In the genomic region with DNA sequence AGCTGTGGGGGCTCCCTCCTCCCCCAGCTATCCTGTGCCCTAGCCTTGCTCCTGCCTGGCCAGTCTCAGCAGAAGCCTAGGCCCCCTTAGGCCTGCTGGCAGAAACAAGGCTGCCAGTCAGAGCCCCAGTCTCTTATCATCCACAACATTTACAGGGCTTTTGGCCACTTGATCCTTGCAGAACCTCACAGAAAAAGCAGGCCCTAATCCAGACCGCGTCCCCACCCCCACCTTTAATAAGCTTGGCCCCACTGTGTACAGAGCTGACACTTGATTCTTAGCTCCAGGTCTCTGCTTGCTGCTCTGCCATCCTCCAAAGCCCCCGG, we compare ENCODE assay signal across 12 mouse cellular contexts. TPM values are rescaled to one million over a fixed set of nuclear protein-coding genes. Genes with fewer than 3 reads are reported as not detected.
DNase-seq lines count a peak whose midpoint lies in the region; ATAC-seq and TF ChIP-seq lines count a peak whose summit lies in the region.
"Had no signal": no experiment of that assay in that cellular context is flagged by ENCODE, and none has a peak within 500 bp of the region (broad histone marks: within the 10 kb centered on the region; RNA-seq: fewer than 3 reads in every experiment).

No protein-coding gene starts in this region.

- no peak for TF ChIP-seq CTCF in stomach, postnatal 0 days (IDR thresholded peaks at IDR 0.05; ENCODE audit: low read depth)

- H3K9ac ChIP-seq in hindbrain, embryonic 14.5 days, result no peak overlapping the region
- peak overlapping the region; percentile 17; the same call in 1 of the 2 replicates for H3K9ac ChIP-seq in neural tube, embryonic 13.5 days
- H3K9ac ChIP-seq in limb, embryonic 12.5 days (replicated peaks), result 0 out of 2 replicates have a peak overlapping the region, but pooled peaks have one; percentile 37
- no peak overlapping the region for H3K9ac ChIP-seq in stomach, postnatal 0 days (ENCODE audit: low read length)

- DNase-seq in hindbrain, embryonic 10.5 days (ENCODE audit: low spot score), result no peak
- DNase-seq in hindbrain, embryonic 14.5 days (ENCODE audit: low spot score), result no peak
- no peak for DNase-seq in neural tube, embryonic 10.5 days (ENCODE audit: extremely low spot score, low spot score)
- no peak for DNase-seq in stomach, postnatal 0 days (ENCODE audit: low spot score)
- no peak for DNase-seq in cerebellum, adult 9-10 months
- no peak for DNase-seq in left cerebral cortex, adult 9 months (ENCODE audit: low spot score in 2 of 2)
- DNase-seq: kidney, postnatal 36 days; lung, postnatal 4 days; right cerebral cortex, adult 18-20 months; thymus, postnatal 14 days had no signal

- no peak for TF ChIP-seq EP300 in stomach, postnatal 0 days (optimal IDR thresholded peaks at IDR 0.05)

- no peak for ATAC-seq in hindbrain, embryonic 14.5 days (ENCODE audit: low FRiP score)
- no peak for ATAC-seq in neural tube, embryonic 13.5 days (ENCODE audit: low read depth)
- ATAC-seq in limb, embryonic 12.5 days (ENCODE audit: insufficient number of reproducible peaks, insufficient read depth, low FRiP score, low TSS enrichment, low read depth), result no peak
- no peak for ATAC-seq in stomach, postnatal 0 days (ENCODE audit: low FRiP score, low TSS enrichment)

- H3K27me3 ChIP-seq in hindbrain, embryonic 10.5 days (ENCODE audit: insufficient read depth, poor library complexity, severe bottlenecking), result no peaks in the 10 kb centered on the region
- H3K27me3 ChIP-seq in hindbrain, embryonic 14.5 days (ENCODE audit: control insufficient read depth, insufficient read depth, low read length), result no peaks in the 10 kb centered on the region
- H3K27me3 ChIP-seq in neural tube, embryonic 13.5 days, result no peaks in the 10 kb centered on the region
- no peaks in the 10 kb centered on the region for H3K27me3 ChIP-seq in limb, embryonic 12.5 days
- no peaks in the 10 kb centered on the region for H3K27me3 ChIP-seq in stomach, postnatal 0 days (ENCODE audit: control insufficient read depth, insufficient read depth, low read length)

- H3K27ac ChIP-seq in hindbrain, embryonic 10.5 days, result peak overlapping the region; percentile 26; the same call in 1 of the 2 replicates
- no peak overlapping the region for H3K27ac ChIP-seq in hindbrain, embryonic 14.5 days
- peak overlapping the region; percentile 56; the same call in 1 of the 2 replicates for H3K27ac ChIP-seq in neural tube, embryonic 13.5 days (replicated peaks)
- H3K27ac ChIP-seq in limb, embryonic 12.5 days, result peak overlapping the region; percentile 19; the same call in 1 of the 2 replicates
- peak overlapping the region; percentile 53; the same call in 1 of the 2 replicates for H3K27ac ChIP-seq in stomach, postnatal 0 days (replicated peaks)

- H3K4me2 ChIP-seq in hindbrain, embryonic 14.5 days (replicated peaks), result no peak overlapping the region
- H3K4me2 ChIP-seq in neural tube, embryonic 13.5 days, result no peak overlapping the region
- H3K4me2 ChIP-seq in limb, embryonic 12.5 days, result no peak overlapping the region
- H3K4me2 ChIP-seq in stomach, postnatal 0 days (replicated peaks; ENCODE audit: low read depth), result no peak overlapping the region

- no peak overlapping the region for H3K4me3 ChIP-seq in hindbrain, embryonic 10.5 days
- H3K4me3 ChIP-seq in hindbrain, embryonic 14.5 days (replicated peaks; ENCODE audit: low read length), result no peak overlapping the region
- H3K4me3 ChIP-seq in neural tube, embryonic 13.5 days, result no peak overlapping the region
- no peak overlapping the region for H3K4me3 ChIP-seq in limb, embryonic 12.5 days (replicated peaks)
- no peak overlapping the region for H3K4me3 ChIP-seq in stomach, postnatal 0 days (ENCODE audit: low read depth, low read length)

- H3K4me1 ChIP-seq in hindbrain, embryonic 10.5 days (replicated peaks), result peaks cover 35% of the 10 kb centered on the region
- H3K4me1 ChIP-seq in hindbrain, embryonic 14.5 days (replicated peaks; ENCODE audit: control insufficient read depth, insufficient read depth, low read length), result peaks cover 39% of the 10 kb centered on the region
- H3K4me1 ChIP-seq in neural tube, embryonic 13.5 days (replicated peaks), result peaks cover 48% of the 10 kb centered on the region
- H3K4me1 ChIP-seq in limb, embryonic 12.5 days (replicated peaks), result peaks cover 21% of the 10 kb centered on the region
- 0 out of 2 replicates have a peak, but pooled peaks cover 6% of the 10 kb centered on the region for H3K4me1 ChIP-seq in stomach, postnatal 0 days (replicated peaks; ENCODE audit: control insufficient read depth, insufficient read depth)

- H3K9me3 ChIP-seq in hindbrain, embryonic 10.5 days, result no peaks in the 10 kb centered on the region
- no peaks in the 10 kb centered on the region; the same call in 1 of the 2 replicates for H3K9me3 ChIP-seq in hindbrain, embryonic 14.5 days (ENCODE audit: control insufficient read depth, low read length)
- peaks cover 5% of the 10 kb centered on the region for H3K9me3 ChIP-seq in neural tube, embryonic 13.5 days
- peaks cover 2% of the 10 kb centered on the region; the same call in 1 of the 2 replicates for H3K9me3 ChIP-seq in limb, embryonic 12.5 days
- H3K9me3 ChIP-seq in stomach, postnatal 0 days (ENCODE audit: control insufficient read depth, low read length), result no peaks in the 10 kb centered on the region

- 78% methylated on average over 3 of the region's 3 CpGs for WGBS in hindbrain, embryonic 10.5 days
- WGBS in hindbrain, embryonic 14.5 days, result 84% methylated on average over 3 of the region's 3 CpGs
- WGBS in neural tube, embryonic 13.5 days, result 93% methylated on average over 3 of the region's 3 CpGs
- WGBS in limb, embryonic 12.5 days, result 63% methylated on average over 3 of the region's 3 CpGs
- 49% methylated on average over 3 of the region's 3 CpGs for WGBS in stomach, postnatal 0 days

- peaks cover 8% of the 10 kb centered on the region; the same call in 1 of the 2 replicates for H3K36me3 ChIP-seq in hindbrain, embryonic 10.5 days
- H3K36me3 ChIP-seq in hindbrain, embryonic 14.5 days (replicated peaks; ENCODE audit: control insufficient read depth, insufficient read depth), result peaks cover 3% of the 10 kb centered on the region; the same call in 1 of the 2 replicates
- no peaks in the 10 kb centered on the region; the same call in 1 of the 2 replicates for H3K36me3 ChIP-seq in neural tube, embryonic 13.5 days
- no peaks in the 10 kb centered on the region for H3K36me3 ChIP-seq in limb, embryonic 12.5 days
- H3K36me3 ChIP-seq in stomach, postnatal 0 days (ENCODE audit: control insufficient read depth, insufficient read depth, low read length), result no peaks in the 10 kb centered on the region

RNA-seq across cellular contexts. Expression of a gene that starts 8.9 kb away (rescaled TPM):
- polyA plus RNA-seq in hindbrain, embryonic 10.5 days (2016; fragmentation: Nextera tagmentation; extraction: Ambion mirVana), result 15.2 and 19.4 TPM in 2 replicates
- polyA plus RNA-seq in hindbrain, embryonic 14.5 days (2014; fragmentation: Nextera tagmentation; extraction: Ambion mirVana), result 24.6 and 26.5 TPM in 2 replicates
- polyA plus RNA-seq in neural tube, embryonic 13.5 days (2015; fragmentation: Nextera tagmentation; extraction: Ambion mirVana), result 26.9 and 29.1 TPM in 2 replicates
- 12.5 and 13.8 TPM in 2 replicates for polyA plus RNA-seq in limb, embryonic 12.5 days (2016; fragmentation: Nextera tagmentation; extraction: Ambion mirVana)
- polyA plus RNA-seq in stomach, postnatal 0 days (2015; fragmentation: Nextera tagmentation; extraction: Ambion mirVana), result 19.0 and 21.7 TPM in 2 replicates

RNA-seq across cellular contexts. Expression of a gene that starts 28.9 kb away (rescaled TPM):
- 48.5 and 48.8 TPM in 2 replicates for polyA plus RNA-seq in hindbrain, embryonic 10.5 days (2016; fragmentation: Nextera tagmentation; extraction: Ambion mirVana)
- 31.0 and 32.3 TPM in 2 replicates for polyA plus RNA-seq in hindbrain, embryonic 14.5 days (2014; fragmentation: Nextera tagmentation; extraction: Ambion mirVana)
- 34.3 and 35.5 TPM in 2 replicates for polyA plus RNA-seq in neural tube, embryonic 13.5 days (2015; fragmentation: Nextera tagmentation; extraction: Ambion mirVana)
- 39.7 and 40.9 TPM in 2 replicates for polyA plus RNA-seq in limb, embryonic 12.5 days (2016; fragmentation: Nextera tagmentation; extraction: Ambion mirVana)
- 21.5 and 24.6 TPM in 2 replicates for polyA plus RNA-seq in stomach, postnatal 0 days (2015; fragmentation: Nextera tagmentation; extraction: Ambion mirVana)

RNA-seq across cellular contexts. Expression of a gene that starts 29.2 kb away (rescaled TPM):
- polyA plus RNA-seq in hindbrain, embryonic 10.5 days (2016; fragmentation: Nextera tagmentation; extraction: Ambion mirVana), result 12.4 and 16.6 TPM in 2 replicates
- 14.2 and 15.9 TPM in 2 replicates for polyA plus RNA-seq in hindbrain, embryonic 14.5 days (2014; fragmentation: Nextera tagmentation; extraction: Ambion mirVana)
- polyA plus RNA-seq in neural tube, embryonic 13.5 days (2015; fragmentation: Nextera tagmentation; extraction: Ambion mirVana), result 15.4 and 16.0 TPM in 2 replicates
- 11.3 and 12.9 TPM in 2 replicates for polyA plus RNA-seq in limb, embryonic 12.5 days (2016; fragmentation: Nextera tagmentation; extraction: Ambion mirVana)
- polyA plus RNA-seq in stomach, postnatal 0 days (2015; fragmentation: Nextera tagmentation; extraction: Ambion mirVana), result 2.5 TPM in 2 replicates

RNA-seq across cellular contexts. Expression of a gene that starts 50.6 kb away (rescaled TPM):
- not detected in 2 replicates for polyA plus RNA-seq in hindbrain, embryonic 10.5 days (2016; fragmentation: Nextera tagmentation; extraction: Ambion mirVana)
- 2.2 and 2.9 TPM in 2 replicates for polyA plus RNA-seq in hindbrain, embryonic 14.5 days (2014; fragmentation: Nextera tagmentation; extraction: Ambion mirVana)
- polyA plus RNA-seq in neural tube, embryonic 13.5 days (2015; fragmentation: Nextera tagmentation; extraction: Ambion mirVana), result 0.70 TPM in 1 of 2 replicates, not detected in the other
- 0.56 TPM in 1 of 2 replicates, not detected in the other for polyA plus RNA-seq in limb, embryonic 12.5 days (2016; fragmentation: Nextera tagmentation; extraction: Ambion mirVana)
- 0.19 TPM in 1 of 2 replicates, not detected in the other for polyA plus RNA-seq in stomach, postnatal 0 days (2015; fragmentation: Nextera tagmentation; extraction: Ambion mirVana)

RNA-seq across cellular contexts. Expression of a gene that starts 54.6 kb away (rescaled TPM):
- 0.07 and 0.59 TPM in 2 replicates for polyA plus RNA-seq in hindbrain, embryonic 10.5 days (2016; fragmentation: Nextera tagmentation; extraction: Ambion mirVana)
- 0.18 and 0.44 TPM in 2 replicates for polyA plus RNA-seq in hindbrain, embryonic 14.5 days (2014; fragmentation: Nextera tagmentation; extraction: Ambion mirVana)
- polyA plus RNA-seq in neural tube, embryonic 13.5 days (2015; fragmentation: Nextera tagmentation; extraction: Ambion mirVana), result 0.39 and 0.82 TPM in 2 replicates
- 0.26 TPM in 1 of 2 replicates, not detected in the other for polyA plus RNA-seq in limb, embryonic 12.5 days (2016; fragmentation: Nextera tagmentation; extraction: Ambion mirVana)
- 0.69 and 1.1 TPM in 2 replicates for polyA plus RNA-seq in stomach, postnatal 0 days (2015; fragmentation: Nextera tagmentation; extraction: Ambion mirVana)

Comparison
In these comparisons a context has a peak if more than half of its experiments do, and no peak if none do; other contexts are left out.
1. H3K9ac ChIP-seq: peak in neural tube, embryonic 13.5 days (single experiment) and limb, embryonic 12.5 days (single experiment); none in hindbrain, embryonic 14.5 days (single experiment) and stomach, postnatal 0 days (single experiment).